ENCODE assay signal across 14 mouse cellular contexts in the genomic region with DNA sequence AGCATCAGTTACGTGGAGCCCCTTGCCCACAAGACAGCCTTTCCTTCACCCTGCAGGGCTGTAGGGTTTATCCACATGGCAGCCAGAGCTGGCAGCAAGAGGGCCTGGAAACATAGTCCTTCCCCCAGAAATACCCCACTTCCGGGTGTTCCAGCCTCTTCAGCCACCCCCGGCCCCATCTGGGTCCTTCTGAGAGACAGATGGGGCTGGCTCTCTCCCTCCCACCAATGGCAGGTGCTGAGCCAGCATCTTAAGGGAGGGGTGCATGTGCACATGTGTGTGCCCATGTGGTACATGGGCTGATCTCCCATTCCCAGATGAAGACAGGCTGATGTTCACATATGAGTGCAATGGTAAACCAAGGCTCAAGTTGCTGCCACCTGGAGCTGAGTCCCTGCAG. TPM values are rescaled to one million over a fixed set of nuclear protein-coding genes. Genes with fewer than 3 reads are reported as not detected.
DNase-seq lines count a peak whose midpoint lies in the region; ATAC-seq and TF ChIP-seq lines count a peak whose summit lies in the region.
"Had no signal": no experiment of that assay in that cellular context is flagged by ENCODE, and none has a peak within 500 bp of the region (broad histone marks: within the 10 kb centered on the region; RNA-seq: fewer than 3 reads in every experiment).

No protein-coding gene starts in this region.

- no peak overlapping the region for H3K4me2 ChIP-seq in forebrain, embryonic 16.5 days (ENCODE audit: low read length)
- no peak overlapping the region for H3K4me2 ChIP-seq in midbrain, postnatal 0 days (ENCODE audit: low read depth, low read length, poor library complexity, severe bottlenecking)

- no peak overlapping the region for H3K9ac ChIP-seq in forebrain, embryonic 16.5 days (replicated peaks; ENCODE audit: low read depth, low read length)
- H3K9ac ChIP-seq in midbrain, postnatal 0 days (replicated peaks; ENCODE audit: low read length, poor library complexity, severe bottlenecking): no peak overlapping the region
- H3K9ac ChIP-seq: liver, postnatal 0 days had no signal

- WGBS in forebrain, embryonic 16.5 days: 58% methylated on average over 3 of the region's 3 CpGs
- 85% methylated on average over 3 of the region's 3 CpGs for WGBS in forebrain, embryonic 10.5 days
- WGBS in midbrain, postnatal 0 days: 80% methylated on average over 3 of the region's 3 CpGs
- 80% methylated on average over 3 of the region's 3 CpGs for WGBS in midbrain, embryonic 10.5 days

- H3K4me3 ChIP-seq in forebrain, embryonic 16.5 days (replicated peaks; ENCODE audit: low read length): no peak overlapping the region
- no peak overlapping the region for H3K4me3 ChIP-seq in forebrain, embryonic 10.5 days
- no peak overlapping the region for H3K4me3 ChIP-seq in midbrain, postnatal 0 days (ENCODE audit: low read depth, low read length)
- H3K4me3 ChIP-seq in midbrain, embryonic 10.5 days: no peak overlapping the region
- no peak overlapping the region for H3K4me3 ChIP-seq in left cerebral cortex, adult 2 months

- peak; percentile 49; the same call in 1 of the 2 replicates for ATAC-seq in forebrain, embryonic 16.5 days
- ATAC-seq in midbrain, postnatal 0 days (ENCODE audit: low FRiP score): no peak
- ATAC-seq: CD4-positive, CD25-positive, alpha-beta regulatory T cell, adult 4 months; liver, postnatal 0 days had no signal

- TF ChIP-seq CTCF in midbrain, postnatal 0 days (IDR thresholded peaks at IDR 0.05): no peak
- TF ChIP-seq CTCF in left cerebral cortex, adult 2 months (IDR thresholded peaks at IDR 0.05): no peak

- H3K9me3 ChIP-seq in forebrain, embryonic 16.5 days (ENCODE audit: control insufficient read depth, low read length): no peaks in the 10 kb centered on the region
- no peaks in the 10 kb centered on the region for H3K9me3 ChIP-seq in forebrain, embryonic 10.5 days
- H3K9me3 ChIP-seq in midbrain, postnatal 0 days (ENCODE audit: low read length): no peaks in the 10 kb centered on the region
- no peaks in the 10 kb centered on the region for H3K9me3 ChIP-seq in midbrain, embryonic 10.5 days (replicated peaks)

- intact Hi-C loops in left cerebral cortex, adult 2 months (cut with DNase I): no loop called here

- no peak for DNase-seq in forebrain, embryonic 10.5 days (ENCODE audit: extremely low spot score, low spot score)
- peak; percentile 28 for DNase-seq in midbrain, postnatal 0 days (ENCODE audit: low spot score)
- no peak for DNase-seq in midbrain, embryonic 10.5 days (ENCODE audit: low spot score)
- peak in 1 of 2 experiments; percentile 78 for DNase-seq in left cerebral cortex, adult 2 months (ENCODE audit: extremely low spot score in 1 of 2, low spot score in 2 of 2)
- peak; percentile 76 for DNase-seq in telencephalon, adult 2 months (ENCODE audit: low read depth, low spot score)
- DNase-seq in urinary bladder, adult 2 months (ENCODE audit: low spot score): no peak
- no peak for DNase-seq in adrenal gland, postnatal 36 days
- DNase-seq: adrenal gland, postnatal 10 days; kidney, adult 2 months; liver, postnatal 0 days; thymus, postnatal 14 days had no signal

- H3K36me3 ChIP-seq in forebrain, embryonic 16.5 days (ENCODE audit: control insufficient read depth, insufficient read depth): peaks cover 11% of the 10 kb centered on the region
- H3K36me3 ChIP-seq in forebrain, embryonic 10.5 days (replicated peaks): peaks cover 42% of the 10 kb centered on the region
- H3K36me3 ChIP-seq in midbrain, postnatal 0 days (ENCODE audit: insufficient read depth, low read length): peaks cover 44% of the 10 kb centered on the region
- H3K36me3 ChIP-seq in midbrain, embryonic 10.5 days: peaks cover 45% of the 10 kb centered on the region

- H3K4me1 ChIP-seq in forebrain, embryonic 16.5 days (replicated peaks; ENCODE audit: control insufficient read depth, insufficient read depth, low read length): peaks cover 3% of the 10 kb centered on the region
- H3K4me1 ChIP-seq in forebrain, embryonic 10.5 days: peaks cover 14% of the 10 kb centered on the region
- peaks cover 4% of the 10 kb centered on the region for H3K4me1 ChIP-seq in midbrain, postnatal 0 days (ENCODE audit: insufficient read depth, low read length)
- peaks cover 14% of the 10 kb centered on the region for H3K4me1 ChIP-seq in midbrain, embryonic 10.5 days

- peak overlapping the region; percentile 20; the same call in 1 of the 2 replicates for H3K27ac ChIP-seq in forebrain, embryonic 16.5 days (ENCODE audit: low read length)
- H3K27ac ChIP-seq in forebrain, embryonic 10.5 days: no peak overlapping the region
- peak overlapping the region; percentile 8; the same call in 1 of the 2 replicates for H3K27ac ChIP-seq in midbrain, postnatal 0 days (ENCODE audit: low read depth, low read length)
- no peak overlapping the region for H3K27ac ChIP-seq in midbrain, embryonic 10.5 days (replicated peaks)
- peak overlapping the region; percentile 70 for H3K27ac ChIP-seq in left cerebral cortex, adult 2 months

- no peaks in the 10 kb centered on the region for H3K27me3 ChIP-seq in forebrain, embryonic 16.5 days (replicated peaks; ENCODE audit: control insufficient read depth, insufficient read depth, low read length)
- H3K27me3 ChIP-seq in forebrain, embryonic 10.5 days (ENCODE audit: poor library complexity, severe bottlenecking): peaks cover 6% of the 10 kb centered on the region
- no peaks in the 10 kb centered on the region for H3K27me3 ChIP-seq in midbrain, postnatal 0 days (ENCODE audit: insufficient read depth, low read length)
- peaks cover 5% of the 10 kb centered on the region; the same call in 1 of the 2 replicates for H3K27me3 ChIP-seq in midbrain, embryonic 10.5 days (ENCODE audit: low read depth, poor library complexity, severe bottlenecking)

RNA-seq across cellular contexts. Expression of a gene that starts 7.0 kb away (rescaled TPM):
- polyA plus RNA-seq in forebrain, embryonic 16.5 days (2015; fragmentation: Nextera tagmentation; extraction: Ambion mirVana): 18.8 and 30.4 TPM in 2 replicates
- polyA plus RNA-seq in forebrain, embryonic 10.5 days (2016; fragmentation: Nextera tagmentation; extraction: Ambion mirVana): 3.8 and 4.3 TPM in 2 replicates
- 151 and 153 TPM in 2 replicates for total RNA-seq in midbrain, postnatal 0 days (2014; rRNA removed)
- 43.9 and 47.5 TPM in 2 replicates for polyA plus RNA-seq in midbrain, postnatal 0 days (2015; fragmentation: Nextera tagmentation; extraction: Ambion mirVana)
- 6.7 and 8.5 TPM in 2 replicates for polyA plus RNA-seq in midbrain, embryonic 10.5 days (2016; fragmentation: Nextera tagmentation; extraction: Ambion mirVana)
- 100 to 1,000 TPM; 134 to 144 TPM for total RNA-seq in left cerebral cortex, adult 2 months (2021)
- 0.76 and 1.1 TPM in 2 replicates for polyA plus RNA-seq in urinary bladder, adult 2 months (2012; rRNA removed)
- total RNA-seq in adrenal gland, postnatal 36 days (2021): 10 to 100 TPM; 14.7 to 25.7 TPM
- polyA plus RNA-seq: liver, postnatal 0 days had no signal

RNA-seq across cellular contexts. Expression of a gene that starts 16.6 kb away (rescaled TPM):
- polyA plus RNA-seq in forebrain, embryonic 16.5 days (2015; fragmentation: Nextera tagmentation; extraction: Ambion mirVana): 38.9 and 42.4 TPM in 2 replicates
- 36.8 and 40.0 TPM in 2 replicates for polyA plus RNA-seq in forebrain, embryonic 10.5 days (2016; fragmentation: Nextera tagmentation; extraction: Ambion mirVana)
- 51.8 and 60.8 TPM in 2 replicates for total RNA-seq in midbrain, postnatal 0 days (2014; rRNA removed)
- polyA plus RNA-seq in midbrain, postnatal 0 days (2015; fragmentation: Nextera tagmentation; extraction: Ambion mirVana): 28.4 and 29.5 TPM in 2 replicates
- polyA plus RNA-seq in midbrain, embryonic 10.5 days (2016; fragmentation: Nextera tagmentation; extraction: Ambion mirVana): 40.2 and 40.9 TPM in 2 replicates
- total RNA-seq in left cerebral cortex, adult 2 months (2021): 10 to 100 TPM; 34.5 to 37.1 TPM
- polyA plus RNA-seq in urinary bladder, adult 2 months (2012; rRNA removed): 20.9 and 21.7 TPM in 2 replicates
- total RNA-seq in adrenal gland, postnatal 36 days (2021): 10 to 100 TPM; 22.8 to 24.3 TPM

RNA-seq across cellular contexts. Expression of a gene that starts 21.8 kb away (rescaled TPM):
- 0.39 and 0.92 TPM in 2 replicates for polyA plus RNA-seq in forebrain, embryonic 16.5 days (2015; fragmentation: Nextera tagmentation; extraction: Ambion mirVana)
- polyA plus RNA-seq in forebrain, embryonic 10.5 days (2016; fragmentation: Nextera tagmentation; extraction: Ambion mirVana): 0.23 and 0.25 TPM in 2 replicates
- 0.57 TPM in 1 of 2 replicates, not detected in the other for total RNA-seq in midbrain, postnatal 0 days (2014; rRNA removed)
- 0.83 and 0.95 TPM in 2 replicates for polyA plus RNA-seq in midbrain, postnatal 0 days (2015; fragmentation: Nextera tagmentation; extraction: Ambion mirVana)
- polyA plus RNA-seq in midbrain, embryonic 10.5 days (2016; fragmentation: Nextera tagmentation; extraction: Ambion mirVana): 0.21 and 0.22 TPM in 2 replicates
- total RNA-seq in left cerebral cortex, adult 2 months (2021): 1 to 10 TPM; 1.7 to 1.9 TPM
- 0.10 and 0.19 TPM in 2 replicates for polyA plus RNA-seq in urinary bladder, adult 2 months (2012; rRNA removed)
- total RNA-seq in adrenal gland, postnatal 36 days (2021): under 1 TPM; 0.30 to 0.46 TPM
- polyA plus RNA-seq: CD4-positive, CD25-positive, alpha-beta regulatory T cell, adult 4 months; heart, postnatal 0 days; liver, postnatal 0 days had no signal

RNA-seq across cellular contexts. Expression of a gene that starts 25.3 kb away (rescaled TPM):
- polyA plus RNA-seq in forebrain, embryonic 16.5 days (2015; fragmentation: Nextera tagmentation; extraction: Ambion mirVana): 50.5 and 54.0 TPM in 2 replicates
- polyA plus RNA-seq in forebrain, embryonic 10.5 days (2016; fragmentation: Nextera tagmentation; extraction: Ambion mirVana): 79.7 and 85.3 TPM in 2 replicates
- total RNA-seq in midbrain, postnatal 0 days (2014; rRNA removed): 49.6 and 50.1 TPM in 2 replicates
- 86.8 and 88.7 TPM in 2 replicates for polyA plus RNA-seq in midbrain, postnatal 0 days (2015; fragmentation: Nextera tagmentation; extraction: Ambion mirVana)
- polyA plus RNA-seq in midbrain, embryonic 10.5 days (2016; fragmentation: Nextera tagmentation; extraction: Ambion mirVana): 76.4 and 83.5 TPM in 2 replicates
- 10 to 100 TPM; 65.8 to 69.6 TPM for total RNA-seq in left cerebral cortex, adult 2 months (2021)
- 31.8 and 33.5 TPM in 2 replicates for polyA plus RNA-seq in urinary bladder, adult 2 months (2012; rRNA removed)
- total RNA-seq in adrenal gland, postnatal 36 days (2021): 10 to 100 TPM; 85.9 to 94.4 TPM

RNA-seq across cellular contexts. Expression of a gene that starts 25.3 kb away (rescaled TPM):
- polyA plus RNA-seq in forebrain, embryonic 16.5 days (2015; fragmentation: Nextera tagmentation; extraction: Ambion mirVana): 37.9 and 54.0 TPM in 2 replicates
- 32.7 and 35.2 TPM in 2 replicates for polyA plus RNA-seq in forebrain, embryonic 10.5 days (2016; fragmentation: Nextera tagmentation; extraction: Ambion mirVana)
- total RNA-seq in midbrain, postnatal 0 days (2014; rRNA removed): 35.1 and 38.0 TPM in 2 replicates
- 25.6 and 30.6 TPM in 2 replicates for polyA plus RNA-seq in midbrain, postnatal 0 days (2015; fragmentation: Nextera tagmentation; extraction: Ambion mirVana)
- 36.2 and 42.9 TPM in 2 replicates for polyA plus RNA-seq in midbrain, embryonic 10.5 days (2016; fragmentation: Nextera tagmentation; extraction: Ambion mirVana)
- total RNA-seq in left cerebral cortex, adult 2 months (2021): 10 to 100 TPM; 37.7 to 41.7 TPM
- polyA plus RNA-seq in urinary bladder, adult 2 months (2012; rRNA removed): 55.8 and 61.5 TPM in 2 replicates
- 10 to 100 TPM; 16.8 to 20.2 TPM for total RNA-seq in adrenal gland, postnatal 36 days (2021)

Comparison
In these comparisons a context has a peak if more than half of its experiments do, and no peak if none do; other contexts are left out.
1. H3K27ac ChIP-seq: peak in forebrain, embryonic 16.5 days (single experiment), midbrain, postnatal 0 days (single experiment) and left cerebral cortex, adult 2 months (single experiment); none in forebrain, embryonic 10.5 days (single experiment) and midbrain, embryonic 10.5 days (single experiment).
2. DNase-seq: peak in midbrain, postnatal 0 days (single experiment) and telencephalon, adult 2 months (single experiment); none in forebrain, embryonic 10.5 days (single experiment), midbrain, embryonic 10.5 days (single experiment), urinary bladder, adult 2 months (single experiment) and adrenal gland, postnatal 36 days (0 of 2).